Mouse (Mus musculus) left cerebral cortex, postnatal 36 days (tissue): ENCODE results near the gene Gbp2. TPM values are rescaled to one million over a fixed set of nuclear protein-coding genes. Genes with fewer than 3 reads are reported as not detected.
"Not testable (repeated sequence)": the region's sequence is repeated elsewhere in the genome, so short reads cannot be mapped to it uniquely, and the experiment has no call there.

Experiments used
- DNase-seq, 2 experiments: peaks; one replicate each; pipeline ENCODE4 v3.0.0; 2021 to 2022; ENCODE audit warnings: low spot score in 2 of 2, mixed read lengths in 1 of 2
- intact Hi-C: fragments of 180-260 bp; cut with DNase I; formaldehyde crosslinking; loops from one replicate; pipeline ENCODE4 v1.15.1; 2025
- total RNA-seq, 2 experiments: library from RNA; stranded (reverse); gene quantifications; 2 replicates each; pipeline ENCODE4 v1.2.3; 2021

The Gbp2 gene
- total RNA-seq: 1 to 10 TPM; 1.3 to 2.0 TPM

DNA sequence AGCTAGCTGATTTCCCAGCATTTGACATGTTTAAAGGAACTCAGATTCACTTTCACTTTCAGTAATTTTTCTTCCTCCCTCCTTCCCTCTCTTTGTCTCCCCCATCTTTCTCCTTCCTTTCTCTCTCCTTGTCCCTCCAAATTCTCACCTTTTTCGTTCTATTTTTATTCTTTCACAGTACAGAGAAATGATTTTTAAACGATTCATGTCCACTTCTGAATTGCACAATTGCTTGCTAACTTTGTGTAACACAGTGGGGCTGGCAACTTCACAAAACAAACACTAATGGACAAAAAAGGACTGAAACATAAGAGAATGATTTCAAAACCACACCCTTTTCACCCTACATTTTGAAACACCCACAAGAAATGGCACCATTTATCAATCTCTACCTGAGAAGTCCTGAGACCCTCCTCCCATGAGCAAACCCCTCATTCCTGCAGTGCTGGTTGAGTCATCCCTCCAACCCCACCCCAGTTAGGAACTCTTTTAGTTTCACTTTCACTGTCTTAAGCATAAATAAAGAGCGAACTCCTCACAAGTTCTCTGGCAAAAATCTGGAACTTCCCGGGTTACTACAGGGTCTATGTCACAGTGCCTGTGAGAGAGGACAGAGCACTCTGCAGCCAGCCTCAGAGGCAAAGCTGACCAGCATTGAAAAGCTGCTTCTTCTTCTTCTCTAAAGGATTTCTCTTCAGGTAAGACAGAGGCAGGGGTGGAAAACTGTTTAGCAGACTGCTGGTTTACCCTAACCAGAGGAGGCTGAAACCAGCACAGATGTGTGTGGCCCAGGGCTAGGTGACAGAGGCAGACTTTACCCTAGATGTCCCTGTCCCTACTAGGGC is at the start of gene Gbp2:
TSS of gene Gbp2 (plus strand) at position 492 of the 845 bp plus-strand sequence.
- intact Hi-C loops: no loop called here
- DNase-seq: no peak

- intact Hi-C loops: no loop called here
Observed at GRCm38 (mm10) chr3:142570738-142571137, 49.7 kb upstream of the Gbp2 start.

DNA sequence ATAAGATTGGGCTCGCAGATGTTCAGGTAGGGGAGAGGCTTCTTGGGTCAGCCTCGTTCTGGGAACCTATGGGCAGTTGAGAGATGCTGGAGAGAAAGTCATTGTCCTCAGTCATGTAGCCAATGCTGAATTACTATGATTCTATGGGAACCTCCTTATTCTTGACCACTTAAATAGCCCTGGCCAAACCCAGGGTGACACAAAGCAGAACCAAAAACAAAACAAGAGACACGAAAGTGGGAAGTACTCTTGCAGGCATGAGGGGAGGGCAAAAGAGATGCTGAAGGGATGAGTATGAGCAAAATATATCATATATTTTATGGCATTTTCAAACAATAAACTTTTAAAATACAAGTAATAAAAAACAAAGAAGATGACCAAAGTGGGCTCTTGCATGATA is 43.3 kb upstream of the Gbp2 start:
- intact Hi-C loops: no loop called here
- no peak for DNase-seq

More at GRCm38 (mm10) chr3:142570738-142571137, 49.7 kb upstream of the Gbp2 start:
- no peak for DNase-seq

- intact Hi-C loops: no loop called here
Observed at GRCm38 (mm10) chr3:142578342-142578741, 42.1 kb upstream of the Gbp2 start.

GRCm38 (mm10) chr3:142583067-142583466 is 37.3 kb upstream of the Gbp2 start:
- intact Hi-C loops: no loop called here
- DNase-seq: no peak

More at GRCm38 (mm10) chr3:142578342-142578741, 42.1 kb upstream of the Gbp2 start:
- no peak for DNase-seq

DNA sequence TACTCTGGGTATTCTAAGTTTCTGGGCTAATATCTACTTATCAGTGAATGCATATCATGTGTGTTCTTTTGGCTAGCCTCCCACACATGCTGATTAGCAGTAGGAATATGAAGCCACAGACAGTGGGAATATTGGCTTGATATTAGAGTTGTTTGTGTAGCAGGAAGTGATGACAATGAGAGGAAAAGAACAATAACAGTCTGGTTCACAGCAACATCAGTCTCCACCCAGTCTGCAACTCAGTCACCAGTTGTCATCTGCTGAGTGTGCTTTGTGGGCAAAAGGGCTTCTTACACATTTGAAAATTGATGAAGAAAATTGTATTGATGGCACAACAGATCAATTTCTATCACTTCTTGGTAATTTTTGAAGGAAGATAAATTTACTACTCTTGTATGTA is 33.0 kb upstream of the Gbp2 start:
- no peak for DNase-seq

DNA sequence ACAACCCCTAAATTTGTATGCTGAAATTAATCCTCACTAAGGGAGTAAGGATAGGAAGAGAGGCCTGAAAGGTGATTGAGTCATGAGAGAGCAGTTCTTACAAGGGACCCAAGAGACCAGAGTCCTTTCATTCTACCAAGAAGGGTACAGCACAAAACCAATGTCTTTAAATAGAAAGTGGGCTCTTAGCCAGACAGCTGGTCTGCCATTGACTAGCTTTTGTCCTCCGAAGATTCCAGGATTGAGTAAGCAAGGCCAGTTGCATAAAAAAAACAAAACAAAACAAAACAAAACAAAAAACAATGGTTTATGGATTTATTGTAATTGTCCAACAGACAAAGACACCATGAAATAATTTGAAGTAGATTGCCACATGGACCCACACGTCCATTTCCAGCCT is 31.5 kb upstream of the Gbp2 start:
- no peak for DNase-seq
- intact Hi-C loops: no loop called here

More for the DNA sequence above, 33.0 kb upstream of the Gbp2 start:
- intact Hi-C loops: no loop called here

DNA sequence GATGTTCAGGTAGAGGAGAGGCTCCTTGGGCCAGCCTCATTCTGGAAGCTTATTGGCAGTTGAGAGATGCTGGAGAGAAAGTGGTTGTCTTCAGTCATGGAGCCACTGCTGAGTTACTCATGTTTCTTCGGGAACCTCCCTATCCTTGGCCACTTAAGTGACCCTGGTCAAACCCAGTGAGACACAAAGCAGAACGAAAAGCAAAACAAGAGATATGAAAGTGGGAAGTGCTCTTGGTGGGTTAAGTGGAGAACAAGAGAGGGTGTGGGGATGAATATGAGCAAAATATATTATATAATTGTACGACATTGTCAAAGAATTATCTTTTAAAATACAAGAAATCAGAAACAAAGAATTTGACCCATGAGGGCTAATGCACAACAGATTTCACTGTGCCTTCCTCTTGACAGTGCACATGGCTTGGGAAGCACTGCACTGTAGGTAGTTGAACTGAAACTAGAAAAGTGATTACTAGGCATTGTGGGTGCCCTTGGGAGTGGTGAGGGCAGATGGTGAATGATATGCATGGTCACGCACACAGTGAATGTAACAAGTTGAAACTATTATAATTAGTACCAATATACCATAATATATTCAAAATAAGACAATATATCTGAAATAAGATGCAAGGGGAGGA is 29.9 kb upstream of the Gbp2 start:
- intact Hi-C loops: no loop called here
- no peak for DNase-seq

GRCm38 (mm10) chr3:142594547-142594946 is 25.9 kb upstream of the Gbp2 start, which contains the start of gene Gbp2b:
Gbp2b (plus strand) TSS chr3:142594847.
- DNase-seq: no peak
- intact Hi-C loops: no loop called here

DNA sequence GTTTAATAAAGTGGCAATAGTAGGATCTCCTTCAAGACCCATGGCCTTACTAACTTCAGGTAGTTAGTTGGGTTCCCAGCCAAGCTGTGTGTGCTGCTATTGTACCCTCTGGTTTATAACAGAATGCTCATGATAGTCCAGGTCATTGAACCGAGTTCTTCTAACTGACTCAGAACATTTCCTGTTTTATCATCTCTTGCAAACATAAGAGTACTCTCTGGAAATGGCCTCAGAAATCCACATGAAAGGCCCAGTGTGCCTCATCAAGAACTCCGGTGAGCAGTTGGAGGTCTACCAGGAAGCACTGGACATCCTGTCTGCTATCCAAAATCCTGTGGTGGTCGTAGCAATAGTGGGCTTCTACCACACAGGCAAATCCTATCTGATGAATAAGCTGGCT is 22.5 kb upstream of the Gbp2 start:
- no peak for DNase-seq
- intact Hi-C loops: no loop called here

GRCm38 (mm10) chr3:142601675-142602074 is 18.7 kb upstream of the Gbp2 start:
- intact Hi-C loops: no loop called here

DNA sequence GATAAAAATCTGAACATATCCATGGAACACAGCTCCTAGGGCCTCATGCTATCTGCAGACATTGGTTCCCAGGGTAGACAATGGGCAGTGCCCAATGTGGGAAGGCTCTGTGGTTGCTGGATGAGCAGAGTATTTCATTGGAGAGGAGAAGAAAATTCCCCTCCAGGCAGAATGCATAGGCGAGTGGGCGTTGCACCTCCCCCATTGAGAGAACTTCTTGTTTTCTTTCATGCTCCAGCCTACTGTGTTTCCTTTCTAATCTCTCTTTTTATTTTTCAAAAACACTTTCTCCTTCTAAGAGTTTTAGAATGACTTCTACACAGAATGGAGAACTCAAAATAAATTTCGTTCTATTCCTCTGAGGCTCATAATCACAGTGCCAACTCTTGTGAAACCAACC is 1.7 kb upstream of the Gbp2 start:
- intact Hi-C loops: no loop called here

More at GRCm38 (mm10) chr3:142601675-142602074, 18.7 kb upstream of the Gbp2 start:
- no peak for DNase-seq

DNA sequence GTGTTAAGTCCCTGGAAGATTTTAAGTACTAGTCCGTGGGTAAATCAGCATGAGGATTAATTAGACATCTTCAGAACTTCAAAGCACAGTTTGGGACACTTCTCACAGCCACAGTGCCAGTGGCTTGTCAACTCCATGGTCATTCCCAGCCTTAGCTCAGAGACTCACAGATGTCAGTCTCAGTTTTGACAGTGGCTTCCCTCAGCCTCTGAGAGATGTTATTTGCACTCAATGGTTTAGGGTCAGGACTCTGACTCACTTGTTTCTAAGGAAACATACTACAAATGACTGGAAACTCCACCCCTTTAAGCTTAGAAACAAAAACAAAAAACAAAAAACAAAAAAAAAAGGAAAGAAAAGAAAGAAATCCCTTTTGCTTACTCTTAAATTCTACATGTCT is 796 bp upstream of the Gbp2 start:
- intact Hi-C loops: no loop called here
- DNase-seq: no peak

More for the DNA sequence above, 1.7 kb upstream of the Gbp2 start:
- no peak for DNase-seq

DNA sequence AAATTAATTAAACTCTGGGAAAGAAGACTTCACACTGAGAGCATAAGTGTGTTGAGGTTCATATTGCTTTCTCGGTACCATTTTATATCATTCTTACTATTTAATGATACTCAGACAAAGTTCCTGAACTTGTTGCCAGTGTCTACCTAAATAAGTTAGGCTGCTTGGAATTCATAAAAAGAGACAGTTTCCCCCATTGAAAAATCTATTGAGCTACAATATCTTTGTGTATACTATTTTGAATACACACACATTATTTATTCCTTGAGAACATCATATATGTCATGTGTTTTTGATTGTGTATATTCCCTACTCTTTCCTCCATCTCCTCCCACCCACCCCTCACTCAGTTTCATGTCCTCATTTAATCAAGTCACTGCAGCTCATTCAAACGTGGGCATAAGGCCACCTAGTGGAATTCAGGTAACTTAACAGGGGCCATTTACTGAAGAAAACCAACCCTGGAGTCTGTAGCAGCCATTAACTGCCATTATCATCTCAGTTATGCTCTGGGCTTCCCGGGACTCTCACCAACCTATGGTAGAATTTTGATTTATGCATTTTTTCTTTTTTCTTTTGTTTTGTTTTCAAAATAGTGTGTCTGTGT is 657 bp downstream of the Gbp2 start:
- intact Hi-C loops: no loop called here

DNA sequence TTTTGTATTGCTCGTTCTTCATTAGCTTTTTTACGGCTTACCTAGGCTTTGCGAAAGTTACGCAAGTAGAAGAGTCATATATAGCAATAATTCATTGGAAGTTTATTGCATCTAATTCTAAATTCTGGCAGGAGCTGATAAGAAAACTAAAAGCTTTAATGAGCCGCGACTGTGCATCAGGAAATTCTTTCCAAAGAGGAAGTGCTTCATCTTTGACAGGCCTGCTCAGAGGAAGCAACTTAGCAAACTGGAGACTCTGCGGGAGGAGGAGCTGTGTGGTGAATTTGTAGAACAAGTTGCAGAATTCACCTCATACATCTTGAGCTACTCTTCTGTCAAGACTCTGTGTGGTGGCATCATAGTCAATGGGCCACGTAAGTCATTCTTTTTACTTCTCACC is 10.0 kb downstream of the Gbp2 start:
- intact Hi-C loops: no loop called here
- no peak for DNase-seq

More for the DNA sequence above, 657 bp downstream of the Gbp2 start:
- DNase-seq: no peak

GRCm38 (mm10) chr3:142640201-142640600 is 19.8 kb downstream of the Gbp2 start:
- DNase-seq: peak in 1 of 2 experiments; percentile 12
- intact Hi-C loops: loop anchor here (2.0 kb wide), 1 partner anchor 69 kb away; no protein-coding TSS in a partner anchor

DNA sequence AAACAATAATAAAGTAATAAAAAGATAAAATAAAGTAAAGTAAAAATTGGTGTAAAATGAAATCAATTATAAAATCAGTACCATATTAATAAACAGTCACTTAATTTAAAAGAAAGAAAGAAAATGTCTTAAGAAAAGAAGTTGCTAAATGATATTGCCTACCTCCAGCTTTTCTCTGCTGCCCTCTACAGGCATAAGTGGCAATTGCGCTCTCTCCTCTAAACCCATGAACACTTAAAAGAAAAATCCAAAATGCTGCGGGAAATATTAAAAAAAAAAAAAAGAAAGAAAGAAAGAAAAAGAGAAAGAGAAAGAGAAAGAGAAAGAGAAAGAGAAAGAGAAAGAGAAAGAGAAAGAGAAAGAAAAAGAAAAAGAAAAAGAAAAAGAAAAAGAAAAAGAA is 25.5 kb downstream of the Gbp2 start:
- peak; percentile 54 to 55 for DNase-seq
- intact Hi-C loops: loop anchor here (5.0 kb wide), 1 partner anchor 154 kb away; the partner anchor contains the start of gene Gbp5

GRCm38 (mm10) chr3:142647836-142648235 is 27.4 kb downstream of the Gbp2 start:
- not testable (repeated sequence) for DNase-seq
- intact Hi-C loops: loop anchor here (5.0 kb wide), 1 partner anchor 156 kb away; the partner anchor contains the start of gene Gbp5

DNA sequence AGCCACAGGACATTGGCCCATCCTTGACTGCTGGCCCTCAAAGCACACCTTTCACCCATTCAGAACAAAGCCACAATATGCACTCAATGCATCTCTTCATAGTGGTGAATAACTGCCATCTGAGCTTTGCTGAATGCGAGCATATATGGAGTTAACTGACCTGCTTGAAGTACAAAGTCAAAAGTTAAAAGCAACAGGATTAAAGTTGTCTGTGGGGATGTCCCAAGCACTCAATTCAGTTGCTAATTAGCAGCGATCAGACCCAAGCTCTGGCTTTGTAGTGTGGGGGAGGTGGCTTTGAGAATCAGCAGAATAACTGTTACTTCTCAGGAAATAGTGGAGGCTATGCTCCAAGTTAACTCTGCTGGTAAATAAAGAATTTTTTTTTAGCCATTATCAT is 29.8 kb downstream of the Gbp2 start:
- no peak for DNase-seq
- intact Hi-C loops: no loop called here

DNA sequence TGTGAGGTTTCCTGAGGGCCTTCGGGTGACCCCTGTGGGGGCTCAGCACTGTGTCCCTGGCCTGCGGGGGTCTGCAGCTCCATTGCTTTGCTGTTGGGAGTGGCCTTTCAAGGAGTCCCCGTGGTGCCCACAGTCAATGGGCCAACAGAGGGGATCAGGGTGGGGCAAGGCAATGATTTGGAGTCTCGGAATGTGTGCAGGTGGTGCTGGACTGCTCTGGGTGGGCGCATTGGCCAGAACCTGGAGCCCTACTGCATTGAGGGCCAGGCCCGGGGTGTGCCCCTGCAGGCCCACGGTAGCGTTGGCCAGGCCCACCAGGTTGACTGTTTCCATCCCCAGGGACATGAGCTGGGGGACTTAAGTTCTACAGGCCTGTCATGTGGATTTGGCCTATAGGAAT is 44.3 kb downstream of the Gbp2 start:
- intact Hi-C loops: no loop called here
- no peak for DNase-seq
